Mouse (Mus musculus): ENCODE data around the gene Wdhd1.

The Wdhd1 gene

GRCm38 (mm10) chr14:47240600-47240999 lies 36.1 kb downstream of the Wdhd1 start:
- no peak for TF ChIP-seq GATA4 (IDR thresholded peaks at IDR 0.05; ENCODE audit: insufficient replicate concordance, low read length)

GRCm38 (mm10) chr14:47237286-47237685 lies 39.4 kb downstream of the Wdhd1 start:
- TF ChIP-seq GATA4 (IDR thresholded peaks at IDR 0.05; ENCODE audit: insufficient replicate concordance, low read length) = no peak

- TF ChIP-seq GATA4 (IDR thresholded peaks at IDR 0.05; ENCODE audit: insufficient replicate concordance, low read length) = no peak
Observed at GRCm38 (mm10) chr14:47236491-47236890, 40.2 kb downstream of the Wdhd1 start.

GRCm38 (mm10) chr14:47234526-47235250 lies 42.0 kb downstream of the Wdhd1 start:
- TF ChIP-seq GATA4 (IDR thresholded peaks at IDR 0.05; ENCODE audit: insufficient replicate concordance, low read length) = no peak

- no peak for TF ChIP-seq GATA4 (IDR thresholded peaks at IDR 0.05; ENCODE audit: insufficient replicate concordance, low read length)
Observed at GRCm38 (mm10) chr14:47234032-47234431, 42.6 kb downstream of the Wdhd1 start.

- TF ChIP-seq GATA4 (IDR thresholded peaks at IDR 0.05; ENCODE audit: insufficient replicate concordance, low read length) = no peak
Observed at GRCm38 (mm10) chr14:47233602-47234001, 43.1 kb downstream of the Wdhd1 start.

- TF ChIP-seq GATA4 (IDR thresholded peaks at IDR 0.05; ENCODE audit: insufficient replicate concordance, low read length) = no peak
Observed at GRCm38 (mm10) chr14:47229796-47230376, 46.8 kb downstream of the Wdhd1 start.

GRCm38 (mm10) chr14:47225931-47226330 lies 50.7 kb downstream of the Wdhd1 start:
- no peak for TF ChIP-seq GATA4 (IDR thresholded peaks at IDR 0.05; ENCODE audit: insufficient replicate concordance, low read length)

GRCm38 (mm10) chr14:47224476-47225325 lies 52.0 kb downstream of the Wdhd1 start:
- no peak for TF ChIP-seq GATA4 (IDR thresholded peaks at IDR 0.05; ENCODE audit: insufficient replicate concordance, low read length)

GRCm38 (mm10) chr14:47222631-47223450 lies 53.8 kb downstream of the Wdhd1 start:
- no peak for TF ChIP-seq GATA4 (IDR thresholded peaks at IDR 0.05; ENCODE audit: insufficient replicate concordance, low read length)

- TF ChIP-seq GATA4 (IDR thresholded peaks at IDR 0.05; ENCODE audit: insufficient replicate concordance, low read length) = no peak
Observed at GRCm38 (mm10) chr14:47221567-47221966, 55.1 kb downstream of the Wdhd1 start.

GRCm38 (mm10) chr14:47220231-47221025 lies 56.2 kb downstream of the Wdhd1 start:
- no peak for TF ChIP-seq GATA4 (IDR thresholded peaks at IDR 0.05; ENCODE audit: insufficient replicate concordance, low read length)

GRCm38 (mm10) chr14:47218766-47219606 lies 57.7 kb downstream of the Wdhd1 start:
- no peak for TF ChIP-seq GATA4 (IDR thresholded peaks at IDR 0.05; ENCODE audit: insufficient replicate concordance, low read length)

Data from liver, adult (tissue).